Mouse (Mus musculus) urinary bladder, adult 18-20 months (tissue): ENCODE results near the gene Pak7.
"Not testable (repeated sequence)": the region's sequence is repeated elsewhere in the genome, so short reads cannot be mapped to it uniquely, and the experiment has no call there.

Experiments
- DNase-seq, 2 experiments: peaks; one replicate each; pipeline ENCODE4 v3.0.0; 2022; ENCODE audit warnings: low spot score in 2 of 2, mixed read lengths in 2 of 2

Gene Pak7

DNA sequence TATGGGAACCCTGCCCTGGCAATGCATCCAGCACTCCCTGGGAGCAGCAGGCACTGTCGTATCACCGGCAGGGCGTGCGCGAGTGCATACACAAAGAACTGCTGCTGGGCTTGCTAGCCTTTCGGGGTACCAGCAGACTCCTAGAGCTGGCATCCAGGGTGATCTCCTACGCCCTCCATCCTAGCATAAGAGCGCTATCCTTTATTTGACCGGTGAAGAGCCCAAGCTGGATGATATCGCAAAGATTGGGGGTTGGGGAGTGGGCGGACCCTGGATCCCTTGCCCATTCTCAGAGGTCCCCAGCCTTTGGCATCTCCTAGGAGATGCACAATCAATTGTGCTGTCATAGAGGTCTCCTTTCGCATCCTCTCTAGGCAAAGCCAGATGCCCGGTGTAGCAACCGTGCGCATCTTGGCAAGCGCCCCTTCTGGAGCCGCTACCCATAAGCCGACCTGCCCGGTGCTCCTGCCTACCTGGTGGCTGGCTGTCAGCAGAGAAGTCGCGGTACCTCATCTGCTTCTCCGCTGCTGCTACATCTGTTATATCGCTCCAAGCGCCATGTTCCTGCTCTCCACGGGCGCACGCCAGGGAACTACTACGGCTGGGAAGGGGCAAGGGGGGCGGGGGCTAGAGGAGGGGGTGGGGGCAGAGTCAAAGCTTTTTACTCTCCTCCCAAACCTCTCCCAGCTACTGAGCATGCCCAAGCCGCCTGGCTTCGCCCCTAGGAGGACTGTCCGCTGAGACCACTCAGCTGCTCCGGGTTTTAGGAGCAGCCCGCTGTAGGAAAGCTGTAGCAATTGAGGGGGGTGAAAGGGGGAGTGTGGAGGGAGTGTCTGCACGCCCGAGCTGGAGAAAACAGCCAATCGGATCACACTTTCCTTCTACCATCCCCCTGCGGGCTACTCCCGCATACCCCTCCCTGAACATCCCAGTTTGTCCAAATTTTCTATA, at the start of gene Pak7:
TSS of gene Pak7 (minus strand) at position 787 of the 951 bp plus-strand sequence.
- DNase-seq = no peak

DNA sequence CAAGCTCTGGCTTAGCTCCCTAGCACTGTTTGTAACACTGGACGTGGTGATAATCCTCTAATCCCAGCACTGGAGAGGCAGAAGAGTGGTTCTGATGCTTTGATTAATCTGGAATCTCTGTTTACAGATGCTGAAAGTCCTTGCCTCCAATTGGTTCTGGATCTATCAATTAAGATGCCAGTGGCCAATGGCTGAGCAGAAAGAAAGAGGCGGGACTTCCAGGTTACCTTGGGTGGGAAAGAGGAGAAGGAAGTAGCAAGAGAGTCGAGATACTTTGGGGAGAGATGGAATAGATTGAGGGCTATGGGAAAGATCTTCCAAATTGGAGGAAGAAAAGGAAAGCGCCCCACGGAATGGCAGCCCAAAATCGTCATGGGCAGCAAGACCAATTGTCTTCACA, 37.8 kb upstream of the Pak7 start:
- DNase-seq = no peak

DNA sequence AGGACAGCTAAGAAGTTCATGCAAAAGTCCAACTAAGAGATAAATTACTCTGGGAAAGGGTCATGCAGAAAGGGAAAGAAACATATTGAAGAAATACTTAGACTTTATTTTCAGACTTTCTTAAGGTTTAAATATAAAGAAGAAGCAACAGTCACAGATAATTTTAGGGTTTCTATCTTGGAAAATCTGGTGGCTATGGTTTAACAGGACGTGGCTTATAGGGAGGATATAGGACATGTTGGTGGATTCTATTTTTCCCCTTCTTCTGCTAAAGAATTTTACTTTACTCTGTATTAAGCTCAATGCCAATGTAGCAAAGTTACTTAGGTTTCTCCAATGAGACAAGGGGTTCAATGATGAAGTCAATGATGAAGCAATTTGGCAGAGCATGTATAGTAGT, 31.8 kb upstream of the Pak7 start:
- no peak for DNase-seq

GRCm38 (mm10) chr2:136416381-136416780, 28.6 kb upstream of the Pak7 start:
- no peak for DNase-seq

DNA sequence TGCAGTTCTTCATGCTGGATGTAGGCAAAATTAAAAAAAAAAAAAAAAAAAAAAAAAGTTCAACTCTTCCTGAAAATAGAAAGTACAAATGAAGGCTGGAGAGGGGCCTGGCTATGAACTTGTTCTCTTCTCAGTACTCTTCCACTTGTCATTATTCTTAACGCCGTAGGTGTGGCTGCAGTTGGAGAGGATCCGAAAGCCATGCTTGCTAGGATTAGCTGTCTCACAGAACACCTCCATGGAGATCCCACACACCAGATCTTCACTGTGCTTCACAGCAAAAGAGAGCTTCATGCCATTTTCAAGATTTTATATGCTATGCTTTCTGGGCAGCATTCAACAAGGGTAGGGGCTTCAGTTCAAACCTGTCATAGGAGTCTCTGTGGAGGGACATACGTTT, 14.8 kb upstream of the Pak7 start:
- no peak for DNase-seq

DNA sequence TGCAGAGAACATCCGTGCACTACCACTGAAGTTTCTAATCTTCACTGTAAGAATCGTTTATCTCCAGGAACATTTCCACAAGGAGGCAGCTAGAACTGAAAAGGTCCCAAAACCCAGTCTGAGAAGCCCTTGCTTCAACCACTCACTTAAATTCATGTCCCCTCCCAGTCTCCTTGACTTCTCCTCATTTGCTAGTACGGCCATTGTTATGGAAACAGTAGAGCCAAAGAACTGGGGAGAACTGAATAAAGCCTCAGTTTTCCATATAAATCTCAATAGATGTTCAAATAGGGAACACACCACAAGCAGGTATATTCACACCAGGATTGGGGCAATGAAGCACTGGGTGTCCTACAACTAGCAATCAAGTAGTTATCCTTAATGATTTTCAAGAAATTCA, 12.4 kb downstream of the Pak7 start:
- no peak for DNase-seq

DNA sequence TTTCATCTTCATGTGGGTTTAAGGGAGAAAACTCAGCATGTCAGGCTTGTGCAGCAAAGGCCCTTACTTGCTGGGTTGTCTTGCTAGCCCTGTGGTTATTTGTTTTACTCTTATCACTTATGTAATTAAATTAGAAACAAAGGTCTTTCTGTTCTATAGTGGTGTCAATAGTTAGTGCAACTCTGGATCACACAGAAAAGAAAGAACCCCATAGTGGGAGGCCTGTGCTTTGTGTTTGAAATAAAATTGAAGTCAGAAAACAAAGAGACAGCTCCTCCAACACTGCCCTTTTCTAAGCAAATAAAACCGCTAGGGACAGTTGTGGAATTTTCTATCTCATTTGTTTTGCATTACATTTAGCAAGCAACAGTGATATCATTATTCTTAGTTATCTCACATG, 15.4 kb downstream of the Pak7 start:
- DNase-seq = no peak

- DNase-seq = no peak
These were observed 36.2 kb downstream of the Pak7 start for GRCm38 (mm10) chr2:136351393-136352096.

- no peak for DNase-seq
These were observed 37.3 kb downstream of the Pak7 start for GRCm38 (mm10) chr2:136350459-136350858.

DNA sequence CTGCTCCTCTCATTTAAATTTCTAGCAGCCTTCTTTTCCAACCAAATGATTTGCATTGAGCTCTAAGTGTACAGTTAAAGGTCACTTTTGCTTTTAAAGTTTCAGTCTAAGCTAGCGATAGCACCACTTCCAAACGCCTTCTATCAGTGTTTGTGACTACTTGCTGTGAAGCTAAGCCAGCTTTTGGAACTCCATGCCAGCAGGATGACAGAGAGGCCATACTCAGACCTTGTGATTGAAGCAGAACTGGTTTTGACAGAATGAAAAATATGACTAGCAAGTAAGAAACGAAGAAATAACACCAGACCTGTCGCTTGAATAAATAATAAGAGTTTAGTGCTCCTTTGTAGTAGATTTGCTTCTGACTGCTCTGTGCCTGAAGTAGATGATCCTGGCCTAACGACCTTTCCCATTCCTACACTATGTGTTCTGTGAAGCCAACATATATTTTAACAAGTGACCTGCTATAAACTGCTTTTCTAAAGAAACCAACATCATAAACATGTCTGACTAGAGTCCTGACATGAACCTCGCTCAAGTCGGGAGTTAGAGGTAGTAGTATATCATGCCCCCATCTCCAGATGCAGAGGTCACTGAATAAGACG, 38.0 kb downstream of the Pak7 start:
- DNase-seq = no peak

GRCm38 (mm10) chr2:136344240-136344780, 43.5 kb downstream of the Pak7 start:
- DNase-seq = not testable (repeated sequence)

- no peak for DNase-seq
These were observed 57.8 kb downstream of the Pak7 start for GRCm38 (mm10) chr2:136329974-136330373.

GRCm38 (mm10) chr2:136325646-136326045, 62.1 kb downstream of the Pak7 start:
- no peak for DNase-seq

DNA sequence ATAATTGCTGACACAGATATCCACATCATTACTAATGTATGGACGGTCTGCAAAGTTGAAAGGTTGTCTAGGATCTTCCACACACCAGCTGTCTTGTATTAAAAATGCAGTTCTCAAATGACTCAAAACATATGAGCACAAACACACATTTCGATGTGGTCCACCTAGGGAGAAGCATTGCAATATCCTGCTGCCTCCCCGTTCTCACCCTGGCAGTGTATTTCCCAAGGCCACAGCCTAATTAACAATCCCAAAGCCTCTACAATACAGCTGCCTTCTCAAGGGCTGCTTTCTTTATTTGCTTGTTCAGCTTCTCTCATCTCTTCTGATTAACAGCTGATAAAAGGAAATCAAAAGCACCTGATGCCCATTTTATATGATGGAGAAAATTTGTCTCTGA, 78.5 kb downstream of the Pak7 start:
- no peak for DNase-seq

GRCm38 (mm10) chr2:136308743-136309142, 79.0 kb downstream of the Pak7 start:
- DNase-seq = no peak

DNA sequence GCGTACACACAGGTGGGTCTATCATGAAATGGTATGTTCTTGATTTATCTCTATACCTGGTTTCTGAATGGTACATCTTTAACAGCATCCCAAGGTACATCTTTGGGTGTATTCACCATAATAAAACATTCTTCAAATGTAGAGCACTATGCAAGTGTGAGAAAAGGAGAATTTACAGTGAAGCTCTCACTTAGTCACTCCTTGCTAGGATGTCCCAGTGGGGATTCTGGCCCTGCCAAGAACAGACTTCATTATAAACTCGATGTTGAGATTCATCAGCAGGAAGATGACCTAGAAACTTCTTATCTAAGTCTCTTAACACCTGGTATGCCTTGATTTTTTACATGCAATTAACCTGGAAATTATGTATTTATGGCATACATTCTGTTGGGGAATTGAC, 85.6 kb downstream of the Pak7 start:
- DNase-seq = no peak

DNA sequence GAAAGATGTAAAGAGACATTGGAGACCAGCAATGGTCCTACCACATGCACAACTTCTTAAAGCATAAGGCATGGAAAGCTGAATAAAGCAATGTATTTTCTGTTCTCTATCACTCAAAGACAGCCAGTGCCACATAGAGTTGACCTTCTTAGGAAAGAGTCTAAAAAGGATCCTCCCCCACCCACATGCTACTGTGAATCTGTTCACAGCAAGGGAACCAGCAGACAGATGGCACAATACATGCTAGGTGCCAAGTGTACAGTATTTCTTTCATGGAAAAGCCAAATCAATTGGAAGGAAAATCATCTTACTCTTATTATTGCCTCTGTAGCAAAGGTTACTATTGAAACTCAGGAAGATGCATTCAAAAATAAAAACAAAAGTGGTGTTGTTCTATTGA, 86.4 kb downstream of the Pak7 start:
- DNase-seq = no peak

DNA sequence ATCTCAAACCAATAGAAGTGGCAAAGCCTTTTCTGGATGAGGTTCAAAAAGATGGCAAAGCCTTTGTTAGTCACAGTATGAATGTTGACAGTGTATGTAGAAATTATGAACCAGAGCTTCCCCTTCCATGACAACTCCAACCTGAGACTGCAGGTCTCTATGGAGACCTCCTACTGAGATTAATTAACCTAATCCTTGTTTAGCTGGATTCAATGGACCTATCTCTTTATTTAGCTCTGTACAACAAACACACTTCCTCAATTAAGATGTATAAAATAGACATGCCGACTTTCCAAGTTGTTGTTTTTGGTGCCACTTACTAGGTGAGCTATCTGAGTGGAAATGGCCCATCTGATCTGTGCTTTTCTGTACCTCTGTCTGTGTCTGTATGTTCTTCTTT, 90.4 kb downstream of the Pak7 start:
- no peak for DNase-seq

- no peak for DNase-seq
These were observed 105.7 kb downstream of the Pak7 start for GRCm38 (mm10) chr2:136282043-136282442.

DNA sequence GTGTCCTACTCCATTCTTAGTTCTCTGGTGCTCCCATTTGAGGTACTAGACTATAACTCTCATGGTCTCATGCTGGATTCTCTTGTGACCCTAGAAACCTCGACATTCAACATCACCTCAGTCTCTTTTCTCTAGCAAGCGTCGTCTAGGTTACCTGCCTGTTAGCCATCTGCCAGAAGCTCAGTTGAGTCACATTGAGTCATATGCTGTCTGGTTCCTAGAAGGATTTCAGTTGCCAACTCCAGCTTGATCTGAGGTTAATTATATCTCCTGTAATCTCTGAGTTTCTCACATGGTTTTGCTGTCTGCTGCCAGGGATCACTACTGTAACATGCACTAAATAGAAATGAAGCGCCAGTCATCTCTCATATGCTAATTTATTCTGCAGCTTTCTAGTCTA, 145.8 kb downstream of the Pak7 start:
- not testable (repeated sequence) for DNase-seq

GRCm38 (mm10) chr2:136231228-136231627, 156.5 kb downstream of the Pak7 start:
- no peak for DNase-seq

GRCm38 (mm10) chr2:136204034-136204433, 183.7 kb downstream of the Pak7 start:
- DNase-seq = no peak
